Mouse (Mus musculus): ENCODE measurements around the gene Hba-x. TPM values are rescaled to one million over a fixed set of nuclear protein-coding genes. Genes with fewer than 3 reads are reported as not detected.

The Hba-x gene
- polyA plus RNA-seq, 1 experiment from 2014 or later, result 0.18 TPM

- no peaks in the 10 kb centered on the region for H3K27me3 ChIP-seq (ENCODE audit: control insufficient read depth, insufficient read depth, low read length)
- 0 out of 2 replicates have a peak, but pooled peaks have one; percentile 21 for ATAC-seq (ENCODE audit: low FRiP score, low TSS enrichment)
- no peak overlapping the region for H3K9ac ChIP-seq (ENCODE audit: low read length)
- TF ChIP-seq EP300 (optimal IDR thresholded peaks at IDR 0.05) (no peak), CTCF (IDR thresholded peaks at IDR 0.05; ENCODE audit: low read depth) (no peak)
- H3K36me3 ChIP-seq (ENCODE audit: control insufficient read depth, insufficient read depth, low read length), result peaks cover 15% of the 10 kb centered on the region
- H3K27ac ChIP-seq (replicated peaks), result no peak overlapping the region
- no peak overlapping the region for H3K4me2 ChIP-seq (replicated peaks; ENCODE audit: low read depth)
- no peaks in the 10 kb centered on the region for H3K9me3 ChIP-seq (ENCODE audit: control insufficient read depth, low read length)
- H3K4me3 ChIP-seq (ENCODE audit: low read depth, low read length), result no peak overlapping the region
- WGBS, result 64% methylated on average over 10 of the region's 10 CpGs
- no peak for DNase-seq (ENCODE audit: low spot score)
- H3K4me1 ChIP-seq (replicated peaks; ENCODE audit: control insufficient read depth, insufficient read depth), result peaks cover 4% of the 10 kb centered on the region; the same call in 1 of the 2 replicates
Measured at GRCm38 (mm10) chr11:32232848-32233247, 43.4 kb upstream of the Hba-x start.

- ATAC-seq (ENCODE audit: low FRiP score, low TSS enrichment), result no peak
- TF ChIP-seq CTCF (IDR thresholded peaks at IDR 0.05; ENCODE audit: low read depth), result no peak
- no peak for TF ChIP-seq EP300 (optimal IDR thresholded peaks at IDR 0.05)
- peaks cover 17% of the 10 kb centered on the region; the same call in 1 of the 2 replicates for H3K36me3 ChIP-seq (ENCODE audit: control insufficient read depth, insufficient read depth, low read length)
Measured at GRCm38 (mm10) chr11:32233895-32234294, 42.3 kb upstream of the Hba-x start.

GRCm38 (mm10) chr11:32234816-32235485 is 41.2 kb upstream of the Hba-x start:
- Histone ChIP-seq H3K4me1 (replicated peaks; ENCODE audit: control insufficient read depth, insufficient read depth) (peaks cover 4% of the 10 kb centered on the region; the same call in 1 of the 2 replicates), H3K27ac (replicated peaks) (0 out of 2 replicates have a peak overlapping the region, but pooled peaks have one; percentile 1), H3K9ac (ENCODE audit: low read length) (no peak overlapping the region), H3K4me2 (replicated peaks; ENCODE audit: low read depth) (no peak overlapping the region), H3K36me3 (ENCODE audit: control insufficient read depth, insufficient read depth, low read length) (peaks cover 17% of the 10 kb centered on the region; the same call in 1 of the 2 replicates), H3K27me3 (ENCODE audit: control insufficient read depth, insufficient read depth, low read length) (no peaks in the 10 kb centered on the region), H3K4me3 (ENCODE audit: low read depth, low read length) (no peak overlapping the region), H3K9me3 (ENCODE audit: control insufficient read depth, low read length) (no peaks in the 10 kb centered on the region)
- 78% methylated on average over 6 of the region's 6 CpGs for WGBS
- TF ChIP-seq CTCF (IDR thresholded peaks at IDR 0.05; ENCODE audit: low read depth) (no peak), EP300 (optimal IDR thresholded peaks at IDR 0.05) (no peak)
- no peak for DNase-seq (ENCODE audit: low spot score)
- ATAC-seq (ENCODE audit: low FRiP score, low TSS enrichment), result no peak

More at GRCm38 (mm10) chr11:32233895-32234294, 42.3 kb upstream of the Hba-x start:
- no peaks in the 10 kb centered on the region for H3K27me3 ChIP-seq (ENCODE audit: control insufficient read depth, insufficient read depth, low read length)
- WGBS, result 95% methylated on average over 3 of the region's 3 CpGs
- H3K4me1 ChIP-seq (replicated peaks; ENCODE audit: control insufficient read depth, insufficient read depth), result peaks cover 4% of the 10 kb centered on the region; the same call in 1 of the 2 replicates
- H3K9me3 ChIP-seq (ENCODE audit: control insufficient read depth, low read length), result no peaks in the 10 kb centered on the region
- no peak overlapping the region for H3K4me3 ChIP-seq (ENCODE audit: low read depth, low read length)
- no peak overlapping the region for H3K4me2 ChIP-seq (replicated peaks; ENCODE audit: low read depth)
- H3K9ac ChIP-seq (ENCODE audit: low read length), result no peak overlapping the region
- no peak for DNase-seq (ENCODE audit: low spot score)
- H3K27ac ChIP-seq (replicated peaks), result no peak overlapping the region

- DNase-seq (ENCODE audit: low spot score), result peak; percentile 55
- H3K36me3 ChIP-seq (ENCODE audit: control insufficient read depth, insufficient read depth, low read length), result peaks cover 17% of the 10 kb centered on the region; the same call in 1 of the 2 replicates
- 0 out of 2 replicates have a peak overlapping the region, but pooled peaks have one; percentile 1 for H3K27ac ChIP-seq (replicated peaks)
Measured at GRCm38 (mm10) chr11:32235646-32236045, 40.6 kb upstream of the Hba-x start.

GRCm38 (mm10) chr11:32236132-32236531 is 40.1 kb upstream of the Hba-x start:
- H3K9ac ChIP-seq (ENCODE audit: low read length), result no peak overlapping the region
- peaks cover 15% of the 10 kb centered on the region; the same call in 1 of the 2 replicates for H3K36me3 ChIP-seq (ENCODE audit: control insufficient read depth, insufficient read depth, low read length)
- no peak overlapping the region for H3K4me3 ChIP-seq (ENCODE audit: low read depth, low read length)
- 0 out of 2 replicates have a peak overlapping the region, but pooled peaks have one; percentile 24 for H3K27ac ChIP-seq (replicated peaks)
- H3K27me3 ChIP-seq (ENCODE audit: control insufficient read depth, insufficient read depth, low read length), result no peaks in the 10 kb centered on the region
- TF ChIP-seq CTCF (IDR thresholded peaks at IDR 0.05; ENCODE audit: low read depth) (no peak), EP300 (optimal IDR thresholded peaks at IDR 0.05) (no peak)
- H3K9me3 ChIP-seq (ENCODE audit: control insufficient read depth, low read length), result no peaks in the 10 kb centered on the region
- DNase-seq (ENCODE audit: low spot score) (no peak), ATAC-seq (ENCODE audit: low FRiP score, low TSS enrichment) (no peak)
- WGBS, result 57% methylated on average over 2 of the region's 2 CpGs
- H3K4me2 ChIP-seq (replicated peaks; ENCODE audit: low read depth), result no peak overlapping the region
- H3K4me1 ChIP-seq (replicated peaks; ENCODE audit: control insufficient read depth, insufficient read depth), result peaks cover 4% of the 10 kb centered on the region; the same call in 1 of the 2 replicates

More at GRCm38 (mm10) chr11:32235646-32236045, 40.6 kb upstream of the Hba-x start:
- ATAC-seq (ENCODE audit: low FRiP score, low TSS enrichment), result no peak
- H3K9me3 ChIP-seq (ENCODE audit: control insufficient read depth, low read length), result no peaks in the 10 kb centered on the region
- 27% methylated on average over 3 of the region's 3 CpGs for WGBS
- no peak overlapping the region; the same call in 1 of the 2 replicates for H3K9ac ChIP-seq (ENCODE audit: low read length)
- H3K4me3 ChIP-seq (ENCODE audit: low read depth, low read length), result no peak overlapping the region
- H3K27me3 ChIP-seq (ENCODE audit: control insufficient read depth, insufficient read depth, low read length), result no peaks in the 10 kb centered on the region
- no peak for TF ChIP-seq CTCF (IDR thresholded peaks at IDR 0.05; ENCODE audit: low read depth)
- no peak for TF ChIP-seq EP300 (optimal IDR thresholded peaks at IDR 0.05)
- peaks cover 4% of the 10 kb centered on the region; the same call in 1 of the 2 replicates for H3K4me1 ChIP-seq (replicated peaks; ENCODE audit: control insufficient read depth, insufficient read depth)
- H3K4me2 ChIP-seq (replicated peaks; ENCODE audit: low read depth), result no peak overlapping the region
